Mouse (Mus musculus): ENCODE results near the gene Tmprss6. TPM values are rescaled to one million over a fixed set of nuclear protein-coding genes. Genes with fewer than 3 reads are reported as not detected.

Gene Tmprss6
- polyA plus RNA-seq, 1 experiment from 2014 or later: 0.78 TPM

- Histone ChIP-seq H3K36me3 (ENCODE audit: control insufficient read depth, insufficient read depth, low read length) (peaks cover 22% of the 10 kb centered on the region), H3K27ac (ENCODE audit: low read depth, low read length) (no peak overlapping the region), H3K9me3 (ENCODE audit: control insufficient read depth, low read length) (no peaks in the 10 kb centered on the region), H3K4me1 (ENCODE audit: control insufficient read depth, insufficient read depth, low read length) (peaks cover 16% of the 10 kb centered on the region), H3K27me3 (ENCODE audit: control insufficient read depth, insufficient read depth, low read length) (no peaks in the 10 kb centered on the region), H3K4me3 (ENCODE audit: low read depth, low read length) (no peak overlapping the region), H3K9ac (replicated peaks; ENCODE audit: low read depth, low read length) (no peak overlapping the region), H3K4me2 (ENCODE audit: low read depth, low read length) (no peak overlapping the region)
- WGBS: 79% methylated on average over 11 of the region's 11 CpGs
- ATAC-seq (ENCODE audit: low read depth): no peak
These were observed 32.8 kb downstream of the Tmprss6 start for GRCm38 (mm10) chr15:78435681-78436080.

GRCm38 (mm10) chr15:78434896-78435520 lies 33.4 kb downstream of the Tmprss6 start:
- Histone ChIP-seq H3K36me3 (ENCODE audit: control insufficient read depth, insufficient read depth, low read length) (peaks cover 22% of the 10 kb centered on the region), H3K9me3 (ENCODE audit: control insufficient read depth, low read length) (no peaks in the 10 kb centered on the region), H3K4me2 (ENCODE audit: low read depth, low read length) (no peak overlapping the region), H3K4me3 (ENCODE audit: low read depth, low read length) (no peak overlapping the region), H3K27ac (ENCODE audit: low read depth, low read length) (no peak overlapping the region), H3K27me3 (ENCODE audit: control insufficient read depth, insufficient read depth, low read length) (no peaks in the 10 kb centered on the region), H3K4me1 (ENCODE audit: control insufficient read depth, insufficient read depth, low read length) (peaks cover 22% of the 10 kb centered on the region), H3K9ac (replicated peaks; ENCODE audit: low read depth, low read length) (no peak overlapping the region)
- 27% methylated on average over 6 of the region's 6 CpGs for WGBS
- peak; percentile 3; the same call in 1 of the 2 replicates for ATAC-seq (ENCODE audit: low read depth)

GRCm38 (mm10) chr15:78431541-78432121 lies 36.8 kb downstream of the Tmprss6 start:
- H3K9ac ChIP-seq (replicated peaks; ENCODE audit: low read depth, low read length): no peak overlapping the region
- H3K9me3 ChIP-seq (ENCODE audit: control insufficient read depth, low read length): no peaks in the 10 kb centered on the region
- H3K4me2 ChIP-seq (ENCODE audit: low read depth, low read length): no peak overlapping the region
- no peak for ATAC-seq (ENCODE audit: low read depth)
- H3K27ac ChIP-seq (ENCODE audit: low read depth, low read length): no peak overlapping the region
- WGBS: 84% methylated on average over 7 of the region's 7 CpGs
- H3K4me3 ChIP-seq (ENCODE audit: low read depth, low read length): no peak overlapping the region
- peaks cover 22% of the 10 kb centered on the region for H3K4me1 ChIP-seq (ENCODE audit: control insufficient read depth, insufficient read depth, low read length)
- no peaks in the 10 kb centered on the region for H3K27me3 ChIP-seq (ENCODE audit: control insufficient read depth, insufficient read depth, low read length)
- H3K36me3 ChIP-seq (ENCODE audit: control insufficient read depth, insufficient read depth, low read length): peaks cover 22% of the 10 kb centered on the region

GRCm38 (mm10) chr15:78430874-78431273 lies 37.6 kb downstream of the Tmprss6 start:
- ATAC-seq (ENCODE audit: low read depth): no peak

GRCm38 (mm10) chr15:78429871-78430622 lies 38.4 kb downstream of the Tmprss6 start:
- 89% methylated on average over 13 of the region's 13 CpGs for WGBS
- Histone ChIP-seq H3K4me2 (ENCODE audit: low read depth, low read length) (peak overlapping the region; percentile 89), H3K36me3 (ENCODE audit: control insufficient read depth, insufficient read depth, low read length) (peaks cover 17% of the 10 kb centered on the region), H3K27me3 (ENCODE audit: control insufficient read depth, insufficient read depth, low read length) (no peaks in the 10 kb centered on the region), H3K9ac (replicated peaks; ENCODE audit: low read depth, low read length) (no peak overlapping the region), H3K27ac (ENCODE audit: low read depth, low read length) (no peak overlapping the region), H3K4me3 (ENCODE audit: low read depth, low read length) (no peak overlapping the region), H3K9me3 (ENCODE audit: control insufficient read depth, low read length) (no peaks in the 10 kb centered on the region), H3K4me1 (ENCODE audit: control insufficient read depth, insufficient read depth, low read length) (peaks cover 15% of the 10 kb centered on the region)
- no peak for ATAC-seq (ENCODE audit: low read depth)

More at GRCm38 (mm10) chr15:78430874-78431273, 37.6 kb downstream of the Tmprss6 start:
- Histone ChIP-seq H3K4me3 (ENCODE audit: low read depth, low read length) (no peak overlapping the region), H3K27ac (ENCODE audit: low read depth, low read length) (no peak overlapping the region), H3K27me3 (ENCODE audit: control insufficient read depth, insufficient read depth, low read length) (no peaks in the 10 kb centered on the region), H3K9me3 (ENCODE audit: control insufficient read depth, low read length) (no peaks in the 10 kb centered on the region), H3K4me1 (ENCODE audit: control insufficient read depth, insufficient read depth, low read length) (peaks cover 15% of the 10 kb centered on the region), H3K36me3 (ENCODE audit: control insufficient read depth, insufficient read depth, low read length) (peaks cover 22% of the 10 kb centered on the region), H3K4me2 (ENCODE audit: low read depth, low read length) (no peak overlapping the region), H3K9ac (replicated peaks; ENCODE audit: low read depth, low read length) (no peak overlapping the region)
- 79% methylated on average over 10 of the region's 10 CpGs for WGBS

GRCm38 (mm10) chr15:78429139-78429459 lies 39.3 kb downstream of the Tmprss6 start:
- Histone ChIP-seq H3K27me3 (ENCODE audit: control insufficient read depth, insufficient read depth, low read length) (no peaks in the 10 kb centered on the region), H3K27ac (ENCODE audit: low read depth, low read length) (peak overlapping the region; percentile 52), H3K4me1 (ENCODE audit: control insufficient read depth, insufficient read depth, low read length) (peaks cover 15% of the 10 kb centered on the region), H3K9ac (replicated peaks; ENCODE audit: low read depth, low read length) (peak overlapping the region; percentile 93), H3K9me3 (ENCODE audit: control insufficient read depth, low read length) (no peaks in the 10 kb centered on the region), H3K36me3 (ENCODE audit: control insufficient read depth, insufficient read depth, low read length) (peaks cover 17% of the 10 kb centered on the region), H3K4me3 (ENCODE audit: low read depth, low read length) (peak overlapping the region; percentile 82), H3K4me2 (ENCODE audit: low read depth, low read length) (peak overlapping the region; percentile 89)
- 3% methylated on average over 3 of the region's 3 CpGs for WGBS
- no peak for ATAC-seq (ENCODE audit: low read depth)

GRCm38 (mm10) chr15:78428391-78429138 lies 39.9 kb downstream of the Tmprss6 start, which contains the start of gene Kctd17:
Gene Kctd17, plus strand, starts transcription at chr15:78428564.
- WGBS: under 1% methylated on average over 52 of the region's 52 CpGs
- H3K4me1 ChIP-seq (ENCODE audit: control insufficient read depth, insufficient read depth, low read length): peaks cover 15% of the 10 kb centered on the region
- peaks cover 13% of the 10 kb centered on the region for H3K36me3 ChIP-seq (ENCODE audit: control insufficient read depth, insufficient read depth, low read length)
- H3K4me3 ChIP-seq (ENCODE audit: low read depth, low read length): peak within 1 kb of the TSS; percentile 82
- ATAC-seq (ENCODE audit: low read depth): peak; percentile 92
- peak within 1 kb of the TSS; percentile 89 for H3K4me2 ChIP-seq (ENCODE audit: low read depth, low read length)
- no peaks in the 10 kb centered on the region for H3K27me3 ChIP-seq (ENCODE audit: control insufficient read depth, insufficient read depth, low read length)
- H3K9me3 ChIP-seq (ENCODE audit: control insufficient read depth, low read length): no peaks in the 10 kb centered on the region
- H3K27ac ChIP-seq (ENCODE audit: low read depth, low read length): peak within 1 kb of the TSS; percentile 52
- peak within 1 kb of the TSS; percentile 93 for H3K9ac ChIP-seq (replicated peaks; ENCODE audit: low read depth, low read length)

GRCm38 (mm10) chr15:78425230-78425629 lies 43.2 kb downstream of the Tmprss6 start:
- peaks cover 11% of the 10 kb centered on the region for H3K4me1 ChIP-seq (ENCODE audit: control insufficient read depth, insufficient read depth, low read length)
- no peaks in the 10 kb centered on the region for H3K9me3 ChIP-seq (ENCODE audit: control insufficient read depth, low read length)
- H3K27ac ChIP-seq (ENCODE audit: low read depth, low read length): no peak overlapping the region
- H3K4me3 ChIP-seq (ENCODE audit: low read depth, low read length): no peak overlapping the region
- H3K9ac ChIP-seq (replicated peaks; ENCODE audit: low read depth, low read length): no peak overlapping the region
- no peak for ATAC-seq (ENCODE audit: low read depth)
- WGBS: 73% methylated on average over 4 of the region's 4 CpGs
- H3K36me3 ChIP-seq (ENCODE audit: control insufficient read depth, insufficient read depth, low read length): no peaks in the 10 kb centered on the region
- no peak overlapping the region for H3K4me2 ChIP-seq (ENCODE audit: low read depth, low read length)
- no peaks in the 10 kb centered on the region for H3K27me3 ChIP-seq (ENCODE audit: control insufficient read depth, insufficient read depth, low read length)
